Mouse (Mus musculus): ENCODE measurements around the gene Myh3. TPM values are rescaled to one million over a fixed set of nuclear protein-coding genes. Genes with fewer than 3 reads are reported as not detected.
A peak's percentile ranks its signal among the peaks of the same experiment; 100 is the strongest.

The Myh3 gene
- polyA plus RNA-seq, 1 experiment from 2014 or later = 0.09 TPM

DNA sequence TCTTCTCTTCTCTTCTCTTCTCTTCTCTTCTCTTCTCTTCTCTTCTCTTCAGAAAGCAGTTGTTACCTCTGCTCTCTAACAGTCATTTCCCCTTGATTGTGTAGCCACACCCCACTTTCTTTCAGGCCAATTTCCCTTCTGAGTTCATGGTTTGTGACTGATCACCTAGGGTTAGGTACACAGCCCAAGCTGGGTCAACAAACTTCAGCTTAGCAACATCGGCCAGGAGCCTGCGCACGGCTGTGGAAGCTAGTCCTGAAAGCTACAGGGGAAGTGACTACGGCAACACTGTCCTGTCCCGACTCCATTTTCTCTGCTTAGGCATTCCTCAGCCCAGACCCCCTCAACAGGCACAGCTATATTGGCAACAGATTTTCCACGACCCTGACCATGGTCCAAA, 33.1 kb upstream of the Myh3 start:
- Histone ChIP-seq H3K27me3 (replicated peaks; ENCODE audit: control insufficient read depth, insufficient read depth, low read length) (no peaks in the 10 kb centered on the region), H3K9me3 (ENCODE audit: control insufficient read depth, low read length) (no peaks in the 10 kb centered on the region), H3K27ac (ENCODE audit: low read length) (no peak overlapping the region), H3K9ac (replicated peaks; ENCODE audit: low read depth, low read length) (no peak overlapping the region), H3K4me2 (ENCODE audit: low read length) (no peak overlapping the region), H3K4me3 (replicated peaks; ENCODE audit: low read length) (no peak overlapping the region), H3K36me3 (ENCODE audit: control insufficient read depth, insufficient read depth) (peaks cover 11% of the 10 kb centered on the region), H3K4me1 (replicated peaks; ENCODE audit: control insufficient read depth, insufficient read depth, low read length) (no peaks in the 10 kb centered on the region)
- WGBS = 95% methylated on average over 6 of the region's 6 CpGs
- ATAC-seq = no peak

DNA sequence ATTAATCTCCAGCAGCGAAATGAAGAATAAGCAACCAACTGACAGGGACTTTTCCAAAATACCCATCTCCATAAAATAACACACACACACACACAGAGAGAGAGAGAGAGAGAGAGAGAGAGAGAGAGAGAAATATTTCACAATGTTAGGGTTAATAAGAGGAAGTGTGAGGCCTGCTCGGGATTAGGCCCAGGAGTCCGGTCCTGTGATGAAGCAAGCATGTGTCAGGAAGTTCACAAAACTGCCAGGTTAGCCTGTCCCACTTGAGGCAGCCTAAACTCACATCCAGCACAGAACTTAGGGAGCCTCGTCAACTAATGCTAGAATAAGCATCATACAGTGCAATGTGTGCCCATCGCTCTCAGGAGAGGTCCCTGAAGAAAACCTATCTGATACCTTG, 30.9 kb upstream of the Myh3 start:
- Histone ChIP-seq H3K9ac (replicated peaks; ENCODE audit: low read depth, low read length) (no peak overlapping the region), H3K27me3 (replicated peaks; ENCODE audit: control insufficient read depth, insufficient read depth, low read length) (no peaks in the 10 kb centered on the region), H3K9me3 (ENCODE audit: control insufficient read depth, low read length) (no peaks in the 10 kb centered on the region), H3K27ac (ENCODE audit: low read length) (no peak overlapping the region), H3K4me2 (ENCODE audit: low read length) (no peak overlapping the region), H3K4me1 (replicated peaks; ENCODE audit: control insufficient read depth, insufficient read depth, low read length) (peaks cover 5% of the 10 kb centered on the region), H3K4me3 (replicated peaks; ENCODE audit: low read length) (no peak overlapping the region), H3K36me3 (ENCODE audit: control insufficient read depth, insufficient read depth) (no peaks in the 10 kb centered on the region)
- 97% methylated on average over 5 of the region's 5 CpGs for WGBS
- no peak for ATAC-seq

DNA sequence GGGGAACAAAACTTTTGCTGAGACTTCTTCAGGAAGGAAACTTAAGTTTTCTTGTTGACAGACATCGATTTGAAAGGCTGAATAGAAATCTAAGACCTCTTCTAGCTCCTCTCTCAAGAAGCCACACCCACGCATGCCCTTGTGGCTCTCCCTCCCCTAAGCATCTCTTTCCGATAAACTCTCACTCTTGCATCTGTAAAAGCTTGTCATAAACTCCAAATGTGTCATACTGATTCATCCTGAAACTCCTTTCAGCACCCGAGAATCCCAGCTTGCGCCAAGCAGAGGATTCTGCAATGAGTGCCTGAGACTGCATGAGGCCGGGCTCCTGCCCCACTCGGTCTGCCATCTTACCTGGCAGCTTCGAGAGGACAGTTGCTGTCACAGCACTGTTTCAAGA, 29.6 kb upstream of the Myh3 start:
- 90% methylated on average over 8 of the region's 8 CpGs for WGBS
- H3K27ac ChIP-seq (ENCODE audit: low read length) = no peak overlapping the region
- no peak for ATAC-seq

DNA sequence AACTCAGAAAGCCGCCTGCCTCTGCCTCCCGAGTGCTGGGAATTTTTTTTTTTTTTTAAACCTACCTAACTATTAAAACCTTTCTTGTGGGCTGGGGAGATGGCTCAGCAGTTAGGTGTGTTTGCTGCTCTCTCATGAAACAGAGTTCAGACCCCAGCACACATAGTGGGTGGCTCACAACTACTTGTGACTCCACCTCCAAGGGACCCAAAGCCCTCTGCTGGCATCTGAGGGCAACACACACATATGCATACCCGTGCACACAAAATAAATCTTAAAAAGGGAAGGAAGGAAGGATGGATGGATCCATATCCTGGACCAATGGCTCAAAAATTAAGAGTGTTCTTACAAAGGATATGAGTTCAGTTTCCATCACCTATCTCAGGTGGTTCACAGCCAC, 28.8 kb upstream of the Myh3 start:
- H3K9me3 ChIP-seq (ENCODE audit: control insufficient read depth, low read length) = no peaks in the 10 kb centered on the region
- no peak overlapping the region for H3K4me3 ChIP-seq (replicated peaks; ENCODE audit: low read length)
- ATAC-seq = no peak
- no peak overlapping the region for H3K9ac ChIP-seq (replicated peaks; ENCODE audit: low read depth, low read length)
- no peak overlapping the region for H3K27ac ChIP-seq (ENCODE audit: low read length)
- H3K36me3 ChIP-seq (ENCODE audit: control insufficient read depth, insufficient read depth) = no peaks in the 10 kb centered on the region
- WGBS = 89% methylated on average over 3 of the region's 3 CpGs
- peaks cover 14% of the 10 kb centered on the region for H3K4me1 ChIP-seq (replicated peaks; ENCODE audit: control insufficient read depth, insufficient read depth, low read length)
- H3K4me2 ChIP-seq (ENCODE audit: low read length) = no peak overlapping the region
- no peaks in the 10 kb centered on the region for H3K27me3 ChIP-seq (replicated peaks; ENCODE audit: control insufficient read depth, insufficient read depth, low read length)

More for the DNA sequence above, 29.6 kb upstream of the Myh3 start:
- H3K4me3 ChIP-seq (replicated peaks; ENCODE audit: low read length) = no peak overlapping the region
- H3K27me3 ChIP-seq (replicated peaks; ENCODE audit: control insufficient read depth, insufficient read depth, low read length) = no peaks in the 10 kb centered on the region
- H3K36me3 ChIP-seq (ENCODE audit: control insufficient read depth, insufficient read depth) = no peaks in the 10 kb centered on the region
- H3K9ac ChIP-seq (replicated peaks; ENCODE audit: low read depth, low read length) = no peak overlapping the region
- H3K4me2 ChIP-seq (ENCODE audit: low read length) = no peak overlapping the region
- H3K4me1 ChIP-seq (replicated peaks; ENCODE audit: control insufficient read depth, insufficient read depth, low read length) = peaks cover 11% of the 10 kb centered on the region
- H3K9me3 ChIP-seq (ENCODE audit: control insufficient read depth, low read length) = no peaks in the 10 kb centered on the region

DNA sequence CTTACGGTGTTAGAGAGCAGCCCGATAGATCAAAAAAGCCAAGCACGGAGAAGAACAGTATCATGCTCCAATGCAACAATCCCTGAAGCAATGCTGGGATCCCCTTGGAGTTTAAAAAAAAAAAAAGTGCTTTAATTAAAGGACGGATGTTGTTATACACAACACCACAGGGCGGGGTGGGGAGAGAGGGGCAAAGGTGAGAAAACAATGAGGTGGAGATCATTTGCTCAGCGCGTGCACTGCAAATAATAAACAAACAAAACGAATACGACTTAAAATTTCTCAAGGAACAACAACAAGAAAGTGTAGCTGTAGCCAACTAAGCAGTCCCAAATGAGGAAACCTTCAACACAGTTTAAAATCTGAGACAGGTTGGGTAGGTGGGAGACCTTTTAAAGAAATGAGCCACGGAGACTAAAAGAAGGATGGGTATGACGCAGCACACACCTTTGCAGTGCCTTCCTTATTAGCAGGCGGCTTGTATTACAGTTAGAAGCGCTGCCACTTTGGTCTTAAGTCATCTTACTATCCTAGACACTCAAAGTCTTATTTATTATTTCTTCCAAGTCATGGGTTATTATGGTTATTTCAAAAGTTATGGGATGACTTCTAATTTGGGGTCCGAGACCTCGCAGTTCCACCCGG, 26.3 kb upstream of the Myh3 start:
- Histone ChIP-seq H3K9me3 (ENCODE audit: control insufficient read depth, low read length) (no peaks in the 10 kb centered on the region), H3K4me2 (ENCODE audit: low read length) (peak overlapping the region; percentile 69), H3K4me3 (replicated peaks; ENCODE audit: low read length) (peak overlapping the region; percentile 80), H3K27ac (ENCODE audit: low read length) (peak overlapping the region; percentile 66), H3K9ac (replicated peaks; ENCODE audit: low read depth, low read length) (peak overlapping the region; percentile 59), H3K36me3 (ENCODE audit: control insufficient read depth, insufficient read depth) (peaks cover 11% of the 10 kb centered on the region), H3K4me1 (replicated peaks; ENCODE audit: control insufficient read depth, insufficient read depth, low read length) (peaks cover 14% of the 10 kb centered on the region), H3K27me3 (replicated peaks; ENCODE audit: control insufficient read depth, insufficient read depth, low read length) (no peaks in the 10 kb centered on the region)
- ATAC-seq = peak; percentile 61
- 6% methylated on average over 16 of the region's 16 CpGs for WGBS

DNA sequence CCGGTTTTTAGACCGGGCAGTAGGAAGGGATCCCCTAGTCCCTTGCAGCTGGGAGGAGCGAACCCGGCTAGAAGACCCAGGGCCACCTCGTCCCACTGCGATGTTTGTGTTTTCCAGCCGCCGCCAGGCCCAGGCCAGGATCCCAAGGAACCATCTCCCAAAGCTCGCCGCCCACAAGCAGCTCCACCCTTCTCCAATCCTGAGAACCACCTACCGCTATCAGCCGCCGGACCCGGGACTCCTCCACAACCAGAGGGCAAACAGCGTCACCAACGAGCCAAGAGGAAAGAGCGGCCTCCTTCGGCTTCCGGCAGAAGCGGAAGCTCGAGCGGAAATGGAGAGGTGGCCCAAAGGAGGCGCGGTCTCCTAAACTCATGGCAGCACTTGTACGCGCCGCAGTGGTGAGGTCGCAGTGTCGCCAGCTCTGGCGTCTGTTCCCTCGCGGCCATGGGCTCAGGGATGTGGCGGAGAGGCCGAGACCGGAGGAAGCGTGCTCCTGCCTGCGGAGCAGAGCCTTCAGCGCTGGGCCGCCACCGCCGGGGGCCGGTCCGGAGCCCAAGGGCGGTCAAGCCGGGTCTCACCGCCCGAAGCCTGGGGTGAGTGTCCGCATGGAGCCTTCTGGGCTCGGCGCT, 25.7 kb upstream of the Myh3 start, which contains the start of the genes Adprm and Sco1:
Gene Adprm (minus strand): TSS at position 274 of the 632 bp plus-strand sequence.
Gene Sco1 (plus strand): TSS at position 350 of the 632 bp plus-strand sequence.
- H3K4me1 ChIP-seq (replicated peaks; ENCODE audit: control insufficient read depth, insufficient read depth, low read length) = peaks cover 14% of the 10 kb centered on the region
- peak within 1 kb of the TSS; percentile 80 for H3K4me3 ChIP-seq (replicated peaks; ENCODE audit: low read length)
- no peaks in the 10 kb centered on the region for H3K9me3 ChIP-seq (ENCODE audit: control insufficient read depth, low read length)
- peak; percentile 96 for ATAC-seq
- H3K36me3 ChIP-seq (ENCODE audit: control insufficient read depth, insufficient read depth) = peaks cover 14% of the 10 kb centered on the region
- H3K4me2 ChIP-seq (ENCODE audit: low read length) = peak within 1 kb of the TSS; percentile 69
- H3K27ac ChIP-seq (ENCODE audit: low read length) = peak within 1 kb of the TSS; percentile 66
- peak within 1 kb of the TSS; percentile 59 for H3K9ac ChIP-seq (replicated peaks; ENCODE audit: low read depth, low read length)
- no peaks in the 10 kb centered on the region for H3K27me3 ChIP-seq (replicated peaks; ENCODE audit: control insufficient read depth, insufficient read depth, low read length)
- under 1% methylated on average over 42 of the region's 50 CpGs for WGBS

DNA sequence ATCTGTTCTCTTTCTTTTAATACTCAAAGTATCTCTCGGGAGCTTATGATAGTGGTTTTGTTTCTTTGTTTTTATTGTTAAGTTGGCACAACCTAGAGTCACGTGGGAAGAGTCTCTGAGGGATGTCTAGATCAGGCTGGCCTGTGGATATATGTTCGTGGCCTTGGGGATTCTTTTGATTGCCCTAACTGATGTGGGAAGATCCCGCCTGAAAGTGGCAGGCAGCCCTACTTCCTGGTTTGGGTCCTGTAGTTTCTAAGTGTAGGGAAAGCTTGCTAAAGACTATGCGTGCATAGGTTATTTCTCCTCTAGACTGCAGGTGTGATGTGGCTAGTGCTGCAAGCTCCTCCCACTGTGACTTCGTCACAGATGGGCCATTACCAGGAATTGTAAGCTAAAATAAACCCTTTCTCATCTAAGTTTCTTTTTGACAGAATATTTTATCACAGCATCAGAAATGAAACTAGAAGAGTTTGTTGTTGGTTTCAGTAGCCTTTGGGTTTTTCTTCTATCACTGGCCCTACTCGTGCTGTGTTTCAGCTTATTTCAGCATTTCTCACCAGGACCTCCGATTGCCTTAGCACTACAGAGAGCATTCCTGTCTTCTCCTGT, 23.2 kb upstream of the Myh3 start:
- no peak for ATAC-seq
- no peak overlapping the region for H3K4me3 ChIP-seq (replicated peaks; ENCODE audit: low read length)
- no peaks in the 10 kb centered on the region for H3K9me3 ChIP-seq (ENCODE audit: control insufficient read depth, low read length)
- no peak overlapping the region for H3K9ac ChIP-seq (replicated peaks; ENCODE audit: low read depth, low read length)
- H3K36me3 ChIP-seq (ENCODE audit: control insufficient read depth, insufficient read depth) = peaks cover 23% of the 10 kb centered on the region
- H3K27ac ChIP-seq (ENCODE audit: low read length) = no peak overlapping the region
- H3K4me2 ChIP-seq (ENCODE audit: low read length) = no peak overlapping the region
- 91% methylated on average over 8 of the region's 8 CpGs for WGBS
- peaks cover 14% of the 10 kb centered on the region for H3K4me1 ChIP-seq (replicated peaks; ENCODE audit: control insufficient read depth, insufficient read depth, low read length)
- no peaks in the 10 kb centered on the region for H3K27me3 ChIP-seq (replicated peaks; ENCODE audit: control insufficient read depth, insufficient read depth, low read length)

DNA sequence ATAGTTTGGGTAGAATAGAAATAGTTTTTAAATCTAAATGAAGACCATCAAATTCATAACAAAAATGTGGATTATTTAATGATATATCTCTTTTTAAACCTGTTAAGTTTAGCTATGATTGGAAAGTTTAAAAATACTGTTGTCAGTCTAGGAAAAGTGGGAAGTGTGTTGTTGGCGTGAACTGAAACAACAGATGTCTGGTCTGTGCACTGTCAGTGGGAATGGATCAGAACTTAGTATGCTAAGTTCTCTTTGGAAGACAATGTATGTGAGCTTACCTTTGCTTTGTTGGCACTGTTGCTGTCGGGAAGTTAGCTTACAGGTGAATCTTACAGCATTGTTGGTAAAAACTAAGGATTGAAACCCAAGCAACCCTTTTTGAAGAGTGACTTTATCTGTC, 16.8 kb upstream of the Myh3 start:
- no peak for ATAC-seq
- peaks cover 40% of the 10 kb centered on the region for H3K36me3 ChIP-seq (ENCODE audit: control insufficient read depth, insufficient read depth)
- H3K4me3 ChIP-seq (replicated peaks; ENCODE audit: low read length) = no peak overlapping the region
- H3K27me3 ChIP-seq (replicated peaks; ENCODE audit: control insufficient read depth, insufficient read depth, low read length) = no peaks in the 10 kb centered on the region
- H3K27ac ChIP-seq (ENCODE audit: low read length) = no peak overlapping the region
- WGBS = 92% methylated on average over 2 of the region's 2 CpGs
- H3K9ac ChIP-seq (replicated peaks; ENCODE audit: low read depth, low read length) = no peak overlapping the region
- H3K4me1 ChIP-seq (replicated peaks; ENCODE audit: control insufficient read depth, insufficient read depth, low read length) = no peaks in the 10 kb centered on the region
- H3K4me2 ChIP-seq (ENCODE audit: low read length) = no peak overlapping the region
- H3K9me3 ChIP-seq (ENCODE audit: control insufficient read depth, low read length) = no peaks in the 10 kb centered on the region

DNA sequence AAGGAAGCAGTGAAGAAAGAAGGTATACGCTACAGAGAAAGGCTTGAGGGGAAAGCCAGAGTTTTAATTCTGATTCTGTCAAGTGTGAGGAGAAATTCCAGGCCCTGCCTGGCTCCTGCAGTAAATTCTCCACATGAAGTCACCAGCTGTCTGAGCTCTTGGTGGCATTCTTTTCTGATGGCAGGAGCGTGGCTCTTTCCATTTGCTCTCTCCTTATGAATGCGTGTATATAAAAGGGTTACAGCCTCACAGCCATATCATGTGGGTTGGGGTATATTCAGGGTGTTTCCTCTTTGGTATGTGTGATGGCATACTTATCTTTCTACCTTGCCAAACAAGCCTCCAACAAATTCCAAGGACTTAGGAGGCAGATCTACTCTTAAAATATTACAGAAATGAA, 15.4 kb upstream of the Myh3 start:
- H3K36me3 ChIP-seq (ENCODE audit: control insufficient read depth, insufficient read depth) = peaks cover 33% of the 10 kb centered on the region
- ATAC-seq = no peak
- H3K27me3 ChIP-seq (replicated peaks; ENCODE audit: control insufficient read depth, insufficient read depth, low read length) = no peaks in the 10 kb centered on the region
- H3K4me3 ChIP-seq (replicated peaks; ENCODE audit: low read length) = no peak overlapping the region
- H3K4me1 ChIP-seq (replicated peaks; ENCODE audit: control insufficient read depth, insufficient read depth, low read length) = no peaks in the 10 kb centered on the region
- H3K4me2 ChIP-seq (ENCODE audit: low read length) = no peak overlapping the region
- no peak overlapping the region for H3K27ac ChIP-seq (ENCODE audit: low read length)
- no peak overlapping the region for H3K9ac ChIP-seq (replicated peaks; ENCODE audit: low read depth, low read length)
- 93% methylated on average over 3 of the region's 3 CpGs for WGBS
- H3K9me3 ChIP-seq (ENCODE audit: control insufficient read depth, low read length) = no peaks in the 10 kb centered on the region
